In the genomic region with DNA sequence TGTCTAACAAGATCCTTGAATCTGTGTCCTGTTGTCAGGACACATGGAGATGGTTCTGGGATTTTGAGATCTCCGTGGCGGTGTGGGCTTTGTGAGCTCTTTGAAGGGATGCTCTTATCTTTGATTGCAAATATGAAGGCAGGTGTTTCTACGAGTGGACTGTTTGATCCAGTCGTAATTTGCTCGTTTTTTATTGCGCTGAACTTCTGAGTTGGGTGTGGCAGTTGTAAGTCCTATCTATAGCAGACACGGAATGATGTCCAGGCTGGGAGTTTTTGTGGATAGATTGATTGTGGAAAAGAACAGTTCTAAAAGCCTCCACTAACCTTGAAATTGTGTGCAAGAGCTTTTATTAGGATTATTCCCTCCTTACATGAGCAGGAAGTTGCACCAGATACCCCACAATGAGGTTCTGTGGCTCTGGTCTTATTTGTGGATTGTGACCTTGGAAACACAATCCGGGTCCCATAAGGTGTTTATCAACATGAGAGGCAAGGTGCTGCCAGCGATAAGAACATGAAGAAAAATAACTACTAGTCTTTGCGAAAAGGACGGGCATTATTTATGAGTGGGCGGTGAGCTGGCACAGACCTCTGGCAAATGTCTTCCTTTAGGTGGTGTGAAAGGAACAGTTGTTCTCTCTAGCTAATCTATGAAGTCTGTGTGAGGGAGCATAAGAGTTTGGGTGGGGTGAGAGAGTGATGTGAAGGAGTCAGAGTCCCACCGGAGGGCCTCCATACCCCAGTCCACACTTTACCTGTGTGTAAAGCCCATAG, we compare ENCODE assay signal across 16 mouse cellular contexts.
DNase-seq lines count a peak whose midpoint lies in the region; ATAC-seq and TF ChIP-seq lines count a peak whose summit lies in the region.
"Had no signal": no experiment of that assay in that cellular context is flagged by ENCODE, and none has a peak within 500 bp of the region (broad histone marks: within the 10 kb centered on the region; RNA-seq: fewer than 3 reads in every experiment).

No protein-coding gene starts in this region.

- H3K4me3 ChIP-seq in liver, embryonic 13.5 days (replicated peaks): no peak overlapping the region
- H3K4me3 ChIP-seq in liver, embryonic 11.5 days (ENCODE audit: low read depth, low read length): no peak overlapping the region
- H3K4me3 ChIP-seq in intestine, embryonic 16.5 days (ENCODE audit: low read length): no peak overlapping the region
- no peak overlapping the region for H3K4me3 ChIP-seq in small intestine, adult 2 months (ENCODE audit: low read depth, low read length)
- no peak overlapping the region for H3K4me3 ChIP-seq in forebrain, embryonic 15.5 days
- no peak overlapping the region for H3K4me3 ChIP-seq in kidney, embryonic 14.5 days (ENCODE audit: low read length)
- H3K4me3 ChIP-seq: embryonic facial prominence, embryonic 15.5 days; forebrain, embryonic 10.5 days; heart, embryonic 12.5 days; limb, embryonic 15.5 days; neural tube, embryonic 12.5 days had no signal

- 71% methylated on average over 13 of the region's 13 CpGs for WGBS in liver, embryonic 13.5 days (ENCODE audit: insufficient replicate concordance)
- 74% methylated on average over 13 of the region's 13 CpGs for WGBS in liver, embryonic 11.5 days
- 59% methylated on average over 13 of the region's 13 CpGs for WGBS in intestine, embryonic 16.5 days
- 27% methylated on average over 13 of the region's 13 CpGs for WGBS in small intestine, adult 2 months
- WGBS in forebrain, embryonic 15.5 days: 90% methylated on average over 13 of the region's 13 CpGs
- WGBS in kidney, embryonic 14.5 days: 66% methylated on average over 13 of the region's 13 CpGs

- TF ChIP-seq CTCF in small intestine, adult 2 months (IDR thresholded peaks at IDR 0.05; ENCODE audit: extremely low read depth, insufficient read length, insufficient replicate concordance, low read depth, low read length): no peak

- no peaks in the 10 kb centered on the region for H3K9me3 ChIP-seq in liver, embryonic 13.5 days (replicated peaks)
- no peaks in the 10 kb centered on the region for H3K9me3 ChIP-seq in liver, embryonic 11.5 days (ENCODE audit: control insufficient read depth, low read length)
- H3K9me3 ChIP-seq in intestine, embryonic 16.5 days (ENCODE audit: control insufficient read depth, low read length): no peaks in the 10 kb centered on the region
- no peaks in the 10 kb centered on the region for H3K9me3 ChIP-seq in forebrain, embryonic 15.5 days
- no peaks in the 10 kb centered on the region for H3K9me3 ChIP-seq in kidney, embryonic 14.5 days (ENCODE audit: control insufficient read depth, low read length)
- H3K9me3 ChIP-seq: embryonic facial prominence, embryonic 15.5 days; forebrain, embryonic 10.5 days; heart, embryonic 12.5 days; limb, embryonic 15.5 days; neural tube, embryonic 12.5 days had no signal

- no peak overlapping the region for H3K9ac ChIP-seq in liver, embryonic 13.5 days
- no peak overlapping the region for H3K9ac ChIP-seq in liver, embryonic 11.5 days (ENCODE audit: low read depth, low read length)
- no peak overlapping the region for H3K9ac ChIP-seq in intestine, embryonic 16.5 days (ENCODE audit: low read depth, low read length)
- H3K9ac ChIP-seq in forebrain, embryonic 15.5 days (replicated peaks): no peak overlapping the region
- H3K9ac ChIP-seq in kidney, embryonic 14.5 days (ENCODE audit: low read depth, low read length): no peak overlapping the region
- H3K9ac ChIP-seq: embryonic facial prominence, embryonic 15.5 days; heart, embryonic 12.5 days; limb, embryonic 15.5 days; neural tube, embryonic 12.5 days had no signal

- no peaks in the 10 kb centered on the region for H3K27me3 ChIP-seq in liver, embryonic 13.5 days
- no peaks in the 10 kb centered on the region for H3K27me3 ChIP-seq in liver, embryonic 11.5 days (replicated peaks; ENCODE audit: control insufficient read depth, insufficient read depth, low read length)
- H3K27me3 ChIP-seq in intestine, embryonic 16.5 days (replicated peaks; ENCODE audit: control insufficient read depth, insufficient read depth, low read length): no peaks in the 10 kb centered on the region
- H3K27me3 ChIP-seq in small intestine, adult 2 months (ENCODE audit: control insufficient read depth, insufficient read depth, low read length): no peaks in the 10 kb centered on the region
- H3K27me3 ChIP-seq in forebrain, embryonic 15.5 days: no peaks in the 10 kb centered on the region
- no peaks in the 10 kb centered on the region for H3K27me3 ChIP-seq in kidney, embryonic 14.5 days (ENCODE audit: control insufficient read depth, insufficient read depth, low read length)
- H3K27me3 ChIP-seq: embryonic facial prominence, embryonic 15.5 days; heart, embryonic 12.5 days; limb, embryonic 15.5 days; neural tube, embryonic 12.5 days had no signal

- no peak overlapping the region for H3K27ac ChIP-seq in liver, embryonic 13.5 days
- no peak overlapping the region for H3K27ac ChIP-seq in liver, embryonic 11.5 days (ENCODE audit: low read depth, low read length)
- H3K27ac ChIP-seq in intestine, embryonic 16.5 days (ENCODE audit: low read length): peak overlapping the region; percentile 33
- peak overlapping the region; percentile 61 for H3K27ac ChIP-seq in small intestine, adult 2 months (ENCODE audit: insufficient read depth, low read depth, low read length)
- H3K27ac ChIP-seq in forebrain, embryonic 15.5 days (replicated peaks): no peak overlapping the region
- H3K27ac ChIP-seq in kidney, embryonic 14.5 days (ENCODE audit: low read depth, low read length): no peak overlapping the region
- H3K27ac ChIP-seq: neural tube, embryonic 12.5 days had no signal

- no peak for DNase-seq in liver, embryonic 13.5 days
- no peak for DNase-seq in liver, embryonic 11.5 days (ENCODE audit: low spot score)
- DNase-seq: cerebellum, adult 8-10 months; gastrocnemius, postnatal 25 days; lung, postnatal 14 days; right cerebral cortex, postnatal 14 days had no signal

- ATAC-seq in liver, embryonic 13.5 days (ENCODE audit: low read depth): peak; percentile 41; the same call in 1 of the 2 replicates
- ATAC-seq in liver, embryonic 11.5 days (replicated peaks; ENCODE audit: low FRiP score): no peak
- ATAC-seq in common myeloid progenitor, adult 5-6 weeks (replicated peaks; ENCODE audit: low read depth, poor library complexity, severe bottlenecking): 0 out of 2 replicates have a peak, but pooled peaks have one; percentile 25
- ATAC-seq in intestine, embryonic 16.5 days: peak; percentile 69
- no peak for ATAC-seq in forebrain, embryonic 15.5 days (replicated peaks)
- no peak for ATAC-seq in kidney, embryonic 14.5 days (ENCODE audit: low FRiP score, low TSS enrichment)

- peaks cover 20% of the 10 kb centered on the region for H3K4me1 ChIP-seq in liver, embryonic 13.5 days (replicated peaks)
- peaks cover 25% of the 10 kb centered on the region for H3K4me1 ChIP-seq in liver, embryonic 11.5 days (replicated peaks; ENCODE audit: control insufficient read depth, insufficient read depth, low read length)
- peaks cover 38% of the 10 kb centered on the region for H3K4me1 ChIP-seq in intestine, embryonic 16.5 days (ENCODE audit: control insufficient read depth, insufficient read depth, low read length)
- H3K4me1 ChIP-seq in small intestine, adult 2 months (ENCODE audit: control insufficient read depth, insufficient read depth, insufficient read length, low read length): peaks cover 11% of the 10 kb centered on the region
- peaks cover 10% of the 10 kb centered on the region for H3K4me1 ChIP-seq in forebrain, embryonic 15.5 days
- peaks cover 48% of the 10 kb centered on the region for H3K4me1 ChIP-seq in kidney, embryonic 14.5 days (ENCODE audit: control insufficient read depth, insufficient read depth, low read length)

- no peak overlapping the region for H3K4me2 ChIP-seq in liver, embryonic 13.5 days
- H3K4me2 ChIP-seq in liver, embryonic 11.5 days: no peak overlapping the region
- H3K4me2 ChIP-seq in intestine, embryonic 16.5 days (ENCODE audit: low read depth, low read length): no peak overlapping the region
- H3K4me2 ChIP-seq in forebrain, embryonic 15.5 days (replicated peaks): no peak overlapping the region
- H3K4me2 ChIP-seq in kidney, embryonic 14.5 days (replicated peaks; ENCODE audit: low read depth, low read length): no peak overlapping the region
- H3K4me2 ChIP-seq: embryonic facial prominence, embryonic 15.5 days; heart, embryonic 12.5 days; limb, embryonic 15.5 days; neural tube, embryonic 12.5 days had no signal

- no peak for TF ChIP-seq POLR2A in small intestine, adult 2 months (IDR thresholded peaks at IDR 0.05; ENCODE audit: low read depth, low read length)

- H3K36me3 ChIP-seq in liver, embryonic 13.5 days: no peaks in the 10 kb centered on the region
- peaks cover 3% of the 10 kb centered on the region; the same call in 1 of the 2 replicates for H3K36me3 ChIP-seq in liver, embryonic 11.5 days (ENCODE audit: control insufficient read depth, insufficient read depth, low read length)
- H3K36me3 ChIP-seq in intestine, embryonic 16.5 days (ENCODE audit: control insufficient read depth, insufficient read depth, low read length): peaks cover 2% of the 10 kb centered on the region; the same call in 1 of the 2 replicates
- 0 out of 2 replicates have a peak, but pooled peaks cover 3% of the 10 kb centered on the region for H3K36me3 ChIP-seq in small intestine, adult 2 months (ENCODE audit: control insufficient read depth, insufficient read depth, low read length)
- H3K36me3 ChIP-seq in forebrain, embryonic 15.5 days: no peaks in the 10 kb centered on the region
- H3K36me3 ChIP-seq in kidney, embryonic 14.5 days (ENCODE audit: control insufficient read depth, insufficient read depth, low read length): peaks cover 6% of the 10 kb centered on the region; the same call in 1 of the 2 replicates
- H3K36me3 ChIP-seq: neural tube, embryonic 12.5 days had no signal

Comparison
In these comparisons a context has a peak if more than half of its experiments do, and no peak if none do; other contexts are left out.
1. ATAC-seq: peak in liver, embryonic 13.5 days (single experiment), common myeloid progenitor, adult 5-6 weeks (single experiment) and intestine, embryonic 16.5 days (single experiment); none in liver, embryonic 11.5 days (single experiment), forebrain, embryonic 15.5 days (single experiment) and kidney, embryonic 14.5 days (single experiment).
2. H3K27ac ChIP-seq: peak in intestine, embryonic 16.5 days (single experiment) and small intestine, adult 2 months (single experiment); none in liver, embryonic 13.5 days (single experiment), liver, embryonic 11.5 days (single experiment), forebrain, embryonic 15.5 days (single experiment) and kidney, embryonic 14.5 days (single experiment).